Mouse (Mus musculus): ENCODE measurements around the gene Ttc9c.

- no peak for TF ChIP-seq CTCF (IDR thresholded peaks at IDR 0.05; ENCODE audit: borderline replicate concordance, insufficient read depth, low read depth, low read length)
- peak; percentile 79; the same call in 1 of the 2 replicates for TF ChIP-seq POLR2A (IDR thresholded peaks at IDR 0.05; ENCODE audit: borderline replicate concordance, insufficient read depth, low read length)
These were observed 20.2 kb upstream of the Ttc9c start, which contains the start of gene Gng3 for GRCm38 (mm10) chr19:8839103-8839907.
